Mouse (Mus musculus) layer of hippocampus, adult 8-10 months (tissue): Measurements from ENCODE around the gene Pgf. TPM values are rescaled to one million over a fixed set of nuclear protein-coding genes. Genes with fewer than 3 reads are reported as not detected.
"Not testable (repeated sequence)": the region's sequence is repeated elsewhere in the genome, so short reads cannot be mapped to it uniquely, and the experiment has no call there.

Experiments used
- DNase-seq, 2 experiments: peaks; one replicate each; pipeline ENCODE4 v3.0.0; 2022; ENCODE audit warnings: low spot score in 2 of 2
- total RNA-seq, 4 experiments: library from RNA; stranded (reverse); gene quantifications; 2 replicates each; pipeline ENCODE4 v1.2.4; 2022

The Pgf gene
- total RNA-seq, 4 experiments from 2014 or later = 4.2 to 6.6 (median 6.1) TPM

DNA sequence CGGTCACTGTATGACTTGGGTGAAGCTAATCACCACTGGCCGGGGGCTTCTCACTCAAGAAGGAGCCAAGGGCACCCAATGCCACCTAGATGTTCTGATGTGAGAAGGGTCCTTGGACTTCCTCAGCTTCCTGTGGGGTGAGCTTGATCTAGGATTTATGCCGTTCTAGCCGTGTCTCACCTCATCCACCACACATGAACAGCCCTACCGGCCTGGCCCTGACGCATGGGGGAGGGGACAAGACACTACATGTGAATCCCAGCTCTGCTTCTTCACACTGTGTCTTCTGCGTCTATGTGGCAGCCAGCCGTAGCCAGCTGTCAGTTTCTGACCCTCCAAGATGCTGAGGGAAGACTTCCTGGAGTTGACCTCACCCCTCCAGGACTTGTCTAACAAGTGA, 18.8 kb downstream of the Pgf start:
- DNase-seq = no peak

DNA sequence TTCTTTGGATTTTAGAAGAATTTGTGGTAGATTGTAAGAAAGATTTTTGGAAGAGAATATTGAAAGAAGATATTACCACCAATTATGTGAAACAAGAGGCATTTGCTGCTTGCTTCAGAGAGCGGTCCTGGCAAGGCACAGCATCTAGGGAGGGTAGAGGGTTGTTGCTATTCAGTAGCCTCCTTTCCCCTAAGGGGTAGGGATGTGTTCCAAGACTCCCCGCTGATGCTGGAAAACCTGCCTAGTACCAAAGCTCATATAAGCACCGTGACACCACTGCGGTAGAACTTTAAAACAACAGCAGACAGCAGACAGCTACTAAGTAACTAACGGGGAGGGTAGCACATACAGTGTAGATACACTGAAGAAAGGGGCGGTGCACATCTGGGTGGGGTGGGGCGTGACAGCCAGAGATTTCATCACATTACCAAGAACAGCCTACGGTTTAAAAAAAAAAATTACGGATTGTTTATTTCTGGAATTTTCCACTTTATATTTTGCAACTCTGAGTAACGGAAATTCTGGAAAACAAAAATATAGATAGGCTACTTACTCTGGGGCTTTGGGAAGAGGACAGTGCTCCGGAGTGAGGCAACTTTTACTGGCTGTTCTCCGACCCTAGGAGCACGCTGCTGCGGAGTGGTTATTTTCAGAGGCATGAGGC, 19.7 kb downstream of the Pgf start:
- no peak for DNase-seq

DNA sequence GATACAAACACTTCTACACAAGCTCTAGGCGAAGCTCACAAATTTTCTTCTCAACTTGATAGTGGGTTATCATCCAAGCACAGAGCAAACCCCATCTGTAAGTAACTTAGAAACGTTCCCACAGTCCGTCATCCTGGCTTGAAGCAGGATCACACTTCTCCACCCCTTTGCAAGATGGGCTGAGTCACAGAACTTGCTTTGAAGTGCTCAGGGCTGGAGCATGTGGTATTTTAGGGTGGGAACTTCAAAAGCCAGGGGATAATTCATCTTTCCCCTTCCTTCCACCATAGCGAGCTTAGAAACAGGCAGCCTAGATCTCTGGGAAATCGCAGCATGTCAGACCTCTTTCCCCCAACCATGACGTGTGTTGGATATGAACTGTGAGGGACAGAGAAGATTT, 21.3 kb downstream of the Pgf start:
- no peak for DNase-seq

DNA sequence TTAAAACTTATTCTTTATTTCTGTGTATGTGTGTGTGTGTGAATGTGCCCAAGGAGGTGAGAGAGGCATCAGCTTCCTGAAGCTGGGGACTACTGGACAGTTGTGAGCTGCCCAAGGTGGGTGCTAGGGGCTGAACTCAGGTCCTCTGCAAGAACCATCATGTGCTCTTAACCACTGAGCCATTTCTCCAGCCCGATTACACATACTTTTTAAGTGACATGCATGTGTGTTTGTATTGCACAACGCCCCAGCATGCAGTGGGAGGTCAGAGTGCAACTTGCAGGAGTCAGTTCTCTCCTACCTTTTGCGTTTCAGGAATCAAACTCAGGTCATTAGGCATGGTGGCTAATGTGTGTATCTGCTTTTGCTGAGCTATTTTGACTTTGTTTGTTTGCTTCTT, 24.6 kb downstream of the Pgf start:
- no peak for DNase-seq

DNA sequence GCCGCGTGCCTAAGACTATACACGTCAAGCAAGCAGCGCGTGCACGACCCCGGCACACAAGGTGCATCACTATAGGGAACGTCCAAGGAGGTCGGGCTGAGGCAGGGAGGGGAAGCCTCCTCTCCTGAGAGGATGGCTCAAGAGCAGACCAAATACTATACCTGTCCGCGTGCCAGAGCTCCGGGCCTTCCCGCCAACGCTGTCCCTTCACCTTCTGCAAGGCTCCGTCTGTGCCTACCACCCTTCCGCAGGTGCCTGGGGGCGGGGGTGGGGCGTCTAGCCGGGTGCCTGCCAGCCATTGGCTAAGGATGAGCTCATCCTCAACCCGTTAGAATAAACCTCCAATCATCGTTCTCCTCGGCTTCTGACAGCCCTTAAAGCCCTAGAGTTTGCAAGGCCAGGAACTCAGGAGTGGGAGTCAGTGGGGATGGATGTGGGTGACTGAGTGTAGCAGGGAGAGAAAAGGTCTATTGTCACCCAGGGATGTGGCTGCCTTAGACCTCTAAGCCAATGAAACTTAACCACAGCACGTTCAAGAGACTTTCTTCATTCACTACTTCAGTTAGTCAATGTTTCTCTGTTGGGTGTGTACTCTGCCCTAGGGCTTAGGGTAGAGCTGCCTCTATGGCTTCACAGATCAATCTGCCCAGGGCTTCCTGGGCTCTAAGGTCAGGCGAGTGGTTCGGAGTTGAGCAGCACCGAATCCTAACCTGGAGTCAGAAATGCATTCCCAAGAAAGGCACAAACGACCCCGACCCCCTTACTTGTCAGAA, 26.4 kb downstream of the Pgf start, which contains the start of gene Rps6kl1:
Gene Rps6kl1, minus strand, starts transcription at position 263 of the 773 bp plus-strand sequence.
- peak; percentile 77 to 82 for DNase-seq

DNA sequence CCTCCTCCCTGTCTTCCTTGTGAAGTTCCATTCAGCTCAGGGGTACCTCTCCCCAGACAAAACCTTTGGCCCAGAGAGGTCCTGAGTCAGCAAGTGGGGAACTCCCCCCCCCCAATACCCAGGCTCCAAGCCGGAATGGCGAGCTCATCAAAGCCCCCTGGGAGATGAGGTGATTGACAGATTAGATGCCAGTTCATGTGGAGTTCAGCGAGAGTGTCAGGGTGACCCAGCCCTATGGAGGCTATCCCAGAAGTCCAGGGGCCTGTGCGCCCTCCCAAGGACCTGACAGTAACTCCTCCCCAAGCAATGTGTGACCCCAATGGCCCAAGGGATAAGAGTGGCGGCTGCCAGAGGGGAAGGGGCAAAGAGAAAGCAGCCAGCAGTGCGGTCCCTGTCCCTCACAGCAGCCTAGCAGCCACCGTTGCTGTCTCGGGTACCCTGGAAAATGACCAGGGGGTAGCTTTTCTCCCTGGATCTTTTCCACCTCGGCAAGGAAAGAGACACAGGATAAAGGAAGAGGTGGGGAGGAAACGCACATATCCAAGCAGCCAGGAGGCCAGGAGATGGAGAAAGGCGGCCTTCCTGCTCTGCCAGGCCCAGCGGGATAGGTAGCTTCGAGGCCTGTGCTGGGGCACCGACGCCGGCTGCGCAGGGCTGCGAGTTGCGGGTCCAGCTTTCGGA, 27.1 kb downstream of the Pgf start:
- DNase-seq = no peak

DNA sequence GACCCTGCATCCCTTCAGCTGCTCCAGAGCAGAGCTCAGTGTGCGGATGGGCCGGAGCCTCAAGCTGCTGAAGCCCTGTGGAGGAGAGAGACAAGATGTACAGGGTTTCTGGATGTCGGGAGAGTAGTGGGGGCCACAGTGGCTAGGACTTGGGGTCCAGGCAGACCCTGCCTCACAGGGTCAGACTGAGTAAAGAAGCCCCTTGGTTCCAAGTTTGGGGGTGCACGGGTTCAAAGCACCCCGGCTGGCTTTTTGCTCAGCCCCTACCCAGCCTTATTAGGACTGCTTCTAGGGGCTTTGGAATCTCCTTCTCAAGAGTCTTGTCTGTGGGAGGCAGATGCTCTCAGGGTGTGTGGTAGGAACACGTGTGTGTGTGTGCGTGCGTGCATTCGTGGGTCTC, 30.7 kb downstream of the Pgf start:
- no peak for DNase-seq

DNA sequence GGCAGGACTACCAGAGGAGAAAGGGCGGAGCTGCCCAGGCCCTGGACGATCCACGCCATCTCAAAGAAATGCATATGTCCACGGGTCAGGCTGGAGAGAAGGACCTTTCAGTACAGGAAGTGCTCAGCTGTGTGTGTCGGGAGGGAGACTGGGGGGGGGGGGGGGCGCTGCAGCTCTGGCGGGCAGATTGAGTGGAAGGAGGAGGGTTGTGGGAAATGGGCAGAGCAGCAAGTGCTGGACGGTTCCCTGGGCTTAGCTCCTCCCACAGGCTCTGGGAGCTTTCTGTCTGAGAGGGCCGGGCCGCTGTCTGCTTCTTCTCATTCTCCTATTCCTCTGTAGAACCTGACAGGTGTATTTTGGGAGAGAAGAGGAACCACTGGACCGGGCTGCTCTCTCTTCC, 31.2 kb downstream of the Pgf start:
- no peak for DNase-seq

DNA sequence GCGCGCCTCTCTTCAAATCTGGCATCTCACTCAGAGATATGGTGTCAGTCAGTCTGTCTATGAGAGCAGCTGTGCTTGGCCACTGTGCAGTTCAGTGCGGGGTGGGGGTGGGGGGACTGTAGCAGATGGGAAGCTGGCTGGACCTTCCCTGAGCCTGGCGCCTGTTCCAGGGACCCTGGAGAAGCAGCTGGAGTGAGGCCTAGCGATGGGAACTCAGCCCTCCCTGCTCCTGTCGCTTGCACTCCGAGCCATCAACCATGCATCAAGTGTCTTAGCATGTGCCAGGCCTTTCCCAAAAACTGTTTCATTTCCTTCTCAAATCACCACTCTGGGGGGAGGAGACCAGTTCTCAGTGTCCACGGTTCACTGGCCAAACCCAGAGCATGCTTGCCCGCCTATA, 32.0 kb downstream of the Pgf start:
- DNase-seq = no peak

DNA sequence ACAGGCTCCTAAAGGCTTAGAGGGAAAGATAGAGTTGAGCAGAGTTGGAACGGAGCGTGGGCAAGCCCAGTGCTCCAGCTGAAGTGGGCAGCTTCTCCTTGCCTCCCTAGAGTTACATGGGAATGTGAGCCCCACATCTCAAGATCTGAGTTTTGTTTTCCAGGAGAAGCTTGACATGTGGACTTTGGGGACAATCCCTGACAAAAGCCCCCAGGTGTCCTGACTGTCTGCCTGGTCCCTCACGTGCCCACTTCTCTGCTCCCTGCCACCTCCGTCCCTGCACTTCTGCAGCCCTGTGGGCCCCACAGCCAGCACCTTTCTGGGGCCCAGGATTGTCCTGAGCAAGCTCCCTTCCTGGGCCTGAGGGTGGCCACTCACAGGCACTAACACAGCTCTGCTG, 32.8 kb downstream of the Pgf start:
- no peak for DNase-seq

DNA sequence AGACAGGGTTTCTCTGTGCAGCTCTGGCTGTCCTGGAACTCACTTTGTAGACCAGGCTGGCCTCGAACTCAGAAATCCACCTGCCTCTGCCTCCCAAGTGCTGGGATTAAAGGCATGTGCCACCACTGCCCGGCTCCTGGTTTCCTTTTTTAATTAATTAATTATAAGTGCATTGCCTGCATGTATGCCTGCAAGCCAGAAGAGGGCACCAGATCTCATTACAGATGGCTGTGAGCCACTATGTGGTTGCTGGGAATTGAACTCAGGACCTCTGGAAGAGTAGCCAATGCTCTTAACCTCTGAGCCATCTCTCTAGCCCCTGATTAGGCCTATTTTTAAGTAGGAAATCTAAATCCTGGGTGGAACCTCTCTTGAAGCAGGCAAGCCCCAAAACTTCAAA, 33.3 kb downstream of the Pgf start:
- not testable (repeated sequence) for DNase-seq

DNA sequence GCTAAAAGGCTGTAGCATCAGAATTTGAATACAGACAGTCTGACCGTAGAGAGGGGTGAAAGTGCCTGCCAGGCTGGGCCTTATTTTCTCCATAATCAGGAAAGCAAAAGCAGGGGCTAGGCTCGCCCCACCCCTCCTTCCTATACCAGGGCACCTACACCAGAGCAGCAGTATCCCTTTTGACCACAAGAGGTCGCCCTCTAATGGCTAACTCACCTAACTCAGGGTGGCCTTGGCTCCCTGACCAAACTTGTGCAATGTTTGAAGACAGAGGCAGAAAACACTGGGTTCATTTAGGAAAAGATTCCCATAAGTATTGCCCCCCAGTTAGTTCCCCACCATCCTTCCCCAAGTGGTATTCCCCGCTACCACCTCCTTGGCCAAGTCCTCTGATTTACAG, 34.8 kb downstream of the Pgf start:
- peak in 1 of 2 experiments; percentile 81 for DNase-seq

DNA sequence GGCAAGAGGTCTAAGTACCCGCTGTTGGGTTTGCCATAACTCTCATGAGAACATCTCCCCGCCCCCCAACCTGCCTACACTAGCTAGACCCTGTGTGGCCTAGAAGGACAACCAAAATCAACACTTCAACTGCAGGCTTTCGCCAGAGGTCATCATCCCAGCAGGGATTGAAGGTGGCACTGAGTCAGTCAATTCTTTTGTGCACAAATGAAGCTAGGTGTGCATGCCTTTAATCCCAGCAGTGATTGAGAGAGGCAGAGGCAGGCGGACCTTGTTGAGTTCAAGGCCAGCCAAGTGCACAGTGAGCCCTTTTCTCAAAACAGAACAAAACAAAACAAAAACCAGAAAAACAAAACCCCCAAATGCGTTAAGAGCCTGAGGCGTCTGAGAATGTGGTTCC, 36.5 kb downstream of the Pgf start:
- no peak for DNase-seq

DNA sequence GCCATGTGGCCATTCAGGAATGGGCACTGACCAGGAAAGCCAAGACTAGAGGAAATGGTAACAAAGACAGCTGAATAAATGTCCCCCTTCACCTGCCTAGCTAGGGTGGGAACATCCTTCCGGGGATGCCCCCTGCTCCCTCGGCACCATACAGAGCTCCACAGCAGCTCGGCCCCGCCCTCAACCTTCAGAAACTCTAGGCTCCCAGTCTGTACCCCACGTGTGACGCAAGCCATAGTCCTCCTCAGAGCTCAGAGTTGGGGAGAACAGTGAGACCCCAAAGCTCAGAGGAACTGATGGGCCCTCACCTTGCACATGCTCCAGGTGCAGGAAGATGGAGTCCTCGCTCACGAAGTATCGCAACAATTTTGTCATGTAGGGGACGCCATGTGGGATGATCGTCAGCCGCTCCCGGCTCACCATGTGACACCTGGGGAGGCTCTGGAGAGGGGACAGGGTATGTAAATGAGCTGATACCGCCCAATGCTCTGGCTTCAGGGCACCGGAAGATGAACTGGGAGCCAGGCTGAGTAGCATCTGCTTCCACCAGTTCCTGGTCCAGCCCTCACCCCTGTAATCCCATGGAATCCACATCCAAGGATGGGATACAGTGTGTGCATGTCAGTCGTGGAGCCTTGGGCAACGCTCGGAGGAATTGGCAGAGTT, 37.4 kb downstream of the Pgf start:
- DNase-seq = no peak

DNA sequence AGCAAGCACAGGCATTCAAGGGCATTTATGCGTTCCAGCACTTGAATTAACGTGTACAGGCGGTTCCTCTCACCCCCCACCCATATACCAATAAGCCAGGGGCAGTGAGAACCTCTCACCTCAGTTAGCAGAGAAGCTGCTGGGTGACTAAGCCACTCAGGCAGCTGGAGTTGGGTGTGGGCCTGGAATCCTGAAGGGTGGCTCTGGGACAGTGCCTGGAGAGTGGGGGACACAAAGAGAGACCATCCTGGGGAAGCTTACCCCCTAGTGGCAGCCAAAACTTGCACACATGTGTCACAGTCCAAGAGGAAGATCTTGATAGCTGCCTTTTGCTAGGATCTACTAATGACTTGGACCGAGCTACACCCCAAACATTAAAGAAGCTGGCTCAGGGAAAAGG, 41.0 kb downstream of the Pgf start:
- DNase-seq = no peak

DNA sequence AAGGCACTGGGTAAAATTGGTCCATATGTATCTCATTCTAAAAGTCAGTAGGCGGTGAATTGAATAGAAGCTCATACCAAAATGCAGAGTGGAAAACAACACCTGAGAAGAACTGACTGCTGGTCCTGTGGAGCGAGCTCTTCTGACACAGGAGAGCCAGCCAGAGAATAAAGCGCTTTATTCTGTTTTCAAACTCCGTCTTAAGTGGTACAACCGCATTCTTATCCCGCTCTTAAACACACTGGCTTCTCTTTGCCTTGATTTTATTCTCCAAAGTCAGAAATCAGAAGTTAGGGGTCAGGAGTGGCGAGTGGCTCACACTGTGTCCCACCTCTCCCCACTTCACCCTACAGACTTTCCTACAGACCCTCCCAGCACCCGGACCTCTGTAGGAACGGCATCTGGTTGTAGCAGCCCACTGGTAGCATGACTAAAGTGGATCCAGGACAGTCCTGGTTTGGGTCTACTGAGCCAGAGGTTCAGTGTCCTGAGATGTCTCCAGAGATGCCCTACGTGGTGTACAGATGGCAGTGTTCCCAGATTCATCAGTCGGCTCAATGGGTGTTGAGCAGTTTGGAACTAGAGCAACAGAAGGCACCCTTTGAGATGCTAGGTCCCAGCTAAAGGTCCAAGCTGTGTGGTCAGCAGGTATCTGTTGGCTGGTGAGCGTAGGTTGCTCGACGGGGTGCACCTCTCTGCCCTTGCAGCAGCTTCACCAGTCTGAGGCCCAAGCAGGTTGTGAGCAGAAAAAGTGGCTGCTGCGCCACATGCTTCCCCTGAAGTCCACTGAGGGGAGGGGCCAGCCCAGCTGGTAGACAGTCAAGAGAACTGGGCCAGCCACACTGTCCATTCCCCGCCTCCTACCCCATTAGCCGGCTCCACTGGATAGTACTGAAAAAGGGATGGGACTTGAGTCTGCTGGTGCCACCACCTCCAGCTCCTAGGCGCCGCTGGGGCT, 41.8 kb downstream of the Pgf start:
- DNase-seq = no peak

DNA sequence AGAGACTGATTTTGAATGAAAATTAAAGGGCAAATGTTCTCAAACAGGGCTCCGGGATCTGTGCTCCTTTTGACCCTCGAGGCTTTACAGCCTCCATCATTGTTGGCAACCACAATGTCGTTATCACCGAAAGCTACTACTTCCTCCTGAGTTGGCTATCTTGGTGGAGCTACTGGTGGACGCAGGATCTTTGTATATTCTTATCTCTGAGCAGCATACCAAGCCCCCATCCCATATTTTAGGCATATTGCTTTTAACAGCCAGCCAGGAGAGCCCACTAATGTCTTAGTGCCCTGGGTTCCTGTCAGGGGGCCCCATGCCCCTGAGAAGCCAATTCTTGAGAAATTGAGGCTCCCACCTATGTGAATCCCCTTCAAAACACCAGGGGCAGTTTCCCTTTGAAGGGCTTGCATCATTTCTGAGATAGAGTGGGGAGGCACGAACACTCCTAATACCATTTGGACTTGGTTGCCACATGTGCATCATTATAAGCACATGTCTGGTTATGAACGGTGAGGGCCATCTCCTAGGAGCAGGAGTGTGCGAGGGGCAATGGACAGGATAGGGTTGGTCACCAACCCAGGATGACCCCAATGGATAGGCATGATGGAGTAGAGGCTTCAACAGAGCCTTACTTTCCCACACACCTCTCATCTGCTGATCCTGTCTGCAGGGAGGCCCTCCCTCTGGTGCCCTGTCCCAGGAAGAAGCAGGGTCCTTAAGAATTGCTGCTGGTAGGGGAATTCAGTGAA, 43.4 kb downstream of the Pgf start:
- DNase-seq = no peak

DNA sequence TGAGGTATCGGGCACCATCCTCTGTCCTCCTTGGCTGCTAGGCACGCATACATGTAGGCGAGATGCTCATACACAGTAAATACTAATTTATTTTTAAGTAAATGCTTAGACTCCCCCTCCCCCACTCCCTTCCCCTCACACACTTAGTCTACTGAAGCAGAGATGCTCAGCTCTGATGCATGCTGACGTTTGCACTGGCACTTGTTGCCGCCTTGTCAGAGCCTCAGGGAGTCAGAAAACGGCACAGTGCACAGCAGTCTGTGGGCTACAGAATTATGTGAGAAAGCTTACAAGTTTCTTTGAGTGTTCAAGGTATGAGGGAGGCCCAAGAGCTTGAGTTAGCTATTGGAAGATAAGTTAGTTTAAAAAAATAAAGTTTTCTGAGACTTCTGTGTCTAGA, 46.2 kb downstream of the Pgf start:
- no peak for DNase-seq

DNA sequence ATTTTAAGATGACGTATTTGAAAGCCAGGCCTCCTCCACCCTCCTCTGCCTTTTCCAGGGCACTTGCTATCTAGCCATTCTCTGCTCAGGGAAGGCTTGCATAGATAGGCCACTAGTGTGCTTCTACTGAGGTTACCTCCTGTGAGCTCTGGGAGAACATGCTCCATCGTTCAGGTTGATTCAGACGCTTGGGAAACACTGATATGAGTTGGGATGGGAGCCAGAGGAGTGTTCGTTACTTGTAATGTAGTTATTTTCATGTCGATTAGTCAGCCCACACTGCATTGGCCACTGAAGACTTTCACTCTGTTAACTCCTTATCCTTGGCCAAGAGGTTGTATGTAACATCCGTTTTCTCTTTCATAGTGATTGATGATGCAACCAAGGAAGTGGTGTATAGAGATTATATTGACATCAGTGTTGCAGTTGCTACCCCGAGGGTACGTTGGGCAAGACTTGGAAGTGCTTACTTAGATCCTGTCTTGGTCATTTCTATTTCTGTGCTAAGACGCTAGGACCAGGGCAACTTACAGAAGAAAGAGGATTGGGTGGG, 48.1 kb downstream of the Pgf start:
- DNase-seq = no peak
